Mouse (Mus musculus) small intestine, adult 2 months (tissue): ENCODE measurements around the gene Bola1. TPM values are rescaled to one million over a fixed set of nuclear protein-coding genes. Genes with fewer than 3 reads are reported as not detected.

Source experiments
- H3K27ac ChIP-seq: fragments of 200-500 bp; 2 replicates; pipeline ENCODE4 v1.5.1; 2012; ENCODE audit warnings: low read depth, low read length, control low read depth, inconsistent platforms; ENCODE audit not compliant: insufficient read depth
- H3K27me3 ChIP-seq: fragments of 200-500 bp; 2 replicates; pipeline ENCODE4 v1.6.1; 2012; ENCODE audit warnings: mild to moderate bottlenecking, moderate library complexity, low read length, inconsistent platforms; ENCODE audit not compliant: control insufficient read depth, insufficient read depth
- H3K36me3 ChIP-seq: fragments of 200-500 bp; 2 replicates; pipeline ENCODE4 v1.6.1; 2012; ENCODE audit warnings: mild to moderate bottlenecking, low read length, control low read depth, inconsistent platforms; ENCODE audit not compliant: control insufficient read depth, insufficient read depth
- H3K4me1 ChIP-seq: fragments of 200-500 bp; 2 replicates; pipeline ENCODE4 v1.6.1; 2012; ENCODE audit warnings: low read length, inconsistent platforms, mixed read lengths; ENCODE audit not compliant: control insufficient read depth, insufficient read depth, insufficient read length
- H3K4me3 ChIP-seq: fragments of 200-500 bp; 2 replicates; pipeline ENCODE4 v1.5.1; 2012; ENCODE audit warnings: low read depth, mild to moderate bottlenecking, control low read depth, inconsistent platforms, low read length, moderate library complexity
- CTCF ChIP-seq: fragments of 200-500 bp; IDR thresholded peaks from 2 replicates; pipeline ENCODE4 v1.5.1; 2012; ENCODE audit warnings: low read depth, mild to moderate bottlenecking, control low read depth, inconsistent platforms, low read length, moderate library complexity, mixed read lengths; ENCODE audit not compliant: insufficient replicate concordance, insufficient read length; ENCODE audit errors: extremely low read depth
- POLR2A ChIP-seq: fragments of 200-500 bp; IDR thresholded peaks from 2 replicates; pipeline ENCODE4 v1.6.1; 2012; ENCODE audit warnings: low read depth, mild to moderate bottlenecking, control low read depth, inconsistent platforms, low read length, moderate library complexity
- WGBS: fragments of 180-500 bp; shearing (Covaris S2); methylation state at CpG from one replicate; pipeline ENCODE4 v1.1.7; 2018; 5-methylcytosine and 5-hydroxymethylcytosine counted together
- polyA plus RNA-seq: library from polyadenylated mRNA; depleted of rRNA; stranded (reverse); fragments of >200 nt; gene quantifications from 2 replicates; pipeline ENCODE4 v1.2.3, GENCODE M21; 2012

The Bola1 gene
- polyA plus RNA-seq, 1 experiment: 66.0 TPM

GRCm38 (mm10) chr3:96173185-96173584 lies 46.3 kb downstream of the Bola1 start:
- 29% methylated on average over 7 of the region's 7 CpGs for WGBS
- Histone ChIP-seq H3K27me3 (no peaks in the 10 kb centered on the region), H3K4me3 (peak overlapping the region; percentile 98), H3K27ac (no peak overlapping the region), H3K4me1 (peaks cover 10% of the 10 kb centered on the region; the same call in 1 of the 2 replicates), H3K36me3 (peaks cover 47% of the 10 kb centered on the region)
- TF ChIP-seq CTCF (no peak), POLR2A (no peak)

- under 1% methylated on average over 58 of the region's 58 CpGs for WGBS
- Histone ChIP-seq H3K36me3 (peaks cover 41% of the 10 kb centered on the region), H3K27ac (peak within 1 kb of the TSS; percentile 99), H3K4me1 (peaks cover 10% of the 10 kb centered on the region; the same call in 1 of the 2 replicates), H3K27me3 (no peaks in the 10 kb centered on the region), H3K4me3 (peak within 1 kb of the TSS; percentile 98)
- TF ChIP-seq CTCF (no peak), POLR2A (peak; percentile 97)
These were observed 47.0 kb downstream of the Bola1 start, which contains the start of gene Sf3b4 for GRCm38 (mm10) chr3:96172197-96173178. Gene Sf3b4, plus strand, starts transcription at chr3:96172332.

GRCm38 (mm10) chr3:96171583-96172196 lies 47.8 kb downstream of the Bola1 start:
- peaks cover 10% of the 10 kb centered on the region; the same call in 1 of the 2 replicates for H3K4me1 ChIP-seq
- WGBS: 8% methylated on average over 18 of the region's 18 CpGs
- TF ChIP-seq CTCF (no peak), POLR2A (no peak)
- H3K4me3 ChIP-seq: peak overlapping the region; percentile 98
- peak overlapping the region; percentile 99 for H3K27ac ChIP-seq
- H3K27me3 ChIP-seq: no peaks in the 10 kb centered on the region
- peaks cover 38% of the 10 kb centered on the region for H3K36me3 ChIP-seq

GRCm38 (mm10) chr3:96170976-96171545 lies 48.4 kb downstream of the Bola1 start:
- no peaks in the 10 kb centered on the region for H3K27me3 ChIP-seq
- no peak for TF ChIP-seq POLR2A
- no peak; the same call in 1 of the 2 replicates for TF ChIP-seq CTCF
- peaks cover 10% of the 10 kb centered on the region; the same call in 1 of the 2 replicates for H3K4me1 ChIP-seq
- no peak overlapping the region for H3K4me3 ChIP-seq
- peaks cover 34% of the 10 kb centered on the region for H3K36me3 ChIP-seq
- peak overlapping the region; percentile 99; the same call in 1 of the 2 replicates for H3K27ac ChIP-seq
- WGBS: 58% methylated on average over 10 of the region's 10 CpGs

GRCm38 (mm10) chr3:96170276-96170675 lies 49.2 kb downstream of the Bola1 start:
- no peak overlapping the region for H3K4me3 ChIP-seq
- no peak overlapping the region for H3K27ac ChIP-seq
- peaks cover 29% of the 10 kb centered on the region for H3K36me3 ChIP-seq
- TF ChIP-seq CTCF: no peak
- no peak for TF ChIP-seq POLR2A
- H3K27me3 ChIP-seq: no peaks in the 10 kb centered on the region
- WGBS: 90% methylated on average over 4 of the region's 4 CpGs
- peaks cover 10% of the 10 kb centered on the region; the same call in 1 of the 2 replicates for H3K4me1 ChIP-seq

GRCm38 (mm10) chr3:96168466-96169158 lies 50.9 kb downstream of the Bola1 start:
- Histone ChIP-seq H3K36me3 (peaks cover 21% of the 10 kb centered on the region), H3K4me3 (no peak overlapping the region), H3K4me1 (peaks cover 12% of the 10 kb centered on the region; the same call in 1 of the 2 replicates), H3K27me3 (no peaks in the 10 kb centered on the region), H3K27ac (no peak overlapping the region)
- no peak for TF ChIP-seq CTCF
- no peak for TF ChIP-seq POLR2A
- WGBS: 80% methylated on average over 12 of the region's 12 CpGs
